Mouse (Mus musculus) liver, embryonic 16.5 days (tissue): Measurements from ENCODE around the gene Vmn2r85. TPM values are rescaled to one million over a fixed set of nuclear protein-coding genes. Genes with fewer than 3 reads are reported as not detected.
"Not testable (repeated sequence)": the region's sequence is repeated elsewhere in the genome, so short reads cannot be mapped to it uniquely, and the experiment has no call there.

Experiments
- ATAC-seq: fragments of 200-750 bp; cut with Nextera tagmentation; 2 replicates; pipeline ENCODE4 v1.8.0; 2017; ENCODE audit warnings: low read depth, mild to moderate bottlenecking, moderate number of reproducible peaks, moderate library complexity
- H3K27ac ChIP-seq: fragments of 300-500 bp; sonication (generic); 2 replicates; pipeline ENCODE4 v1.5.1; 2014; ENCODE audit warnings: mild to moderate bottlenecking, low read length
- H3K27me3 ChIP-seq: fragments of 300-500 bp; sonication (generic); 2 replicates; pipeline ENCODE4 v1.6.1; 2014; ENCODE audit warnings: low read depth, low read length, mixed read lengths; ENCODE audit not compliant: control insufficient read depth, insufficient read depth
- H3K36me3 ChIP-seq: fragments of 300-500 bp; sonication (generic); 2 replicates; pipeline ENCODE4 v1.6.1; 2014; ENCODE audit warnings: mild to moderate bottlenecking; ENCODE audit not compliant: control insufficient read depth, insufficient read depth
- H3K4me1 ChIP-seq: fragments of 300-500 bp; sonication (generic); 2 replicates; pipeline ENCODE4 v1.6.1; 2014; ENCODE audit warnings: low read depth, low read length, mixed read lengths; ENCODE audit not compliant: control insufficient read depth
- H3K4me2 ChIP-seq: fragments of 300-500 bp; sonication (generic); 2 replicates; pipeline ENCODE4 v1.6.1; 2014; ENCODE audit warnings: low read depth, low read length, mixed read lengths
- H3K4me3 ChIP-seq: fragments of 300-500 bp; sonication (generic); 2 replicates; pipeline ENCODE4 v1.5.1; 2014; ENCODE audit warnings: low read depth, mild to moderate bottlenecking, low read length
- H3K9ac ChIP-seq: fragments of 300-500 bp; sonication (generic); 2 replicates; pipeline ENCODE4 v1.6.1; 2014; ENCODE audit warnings: low read depth, low read length
- H3K9me3 ChIP-seq: fragments of 300-500 bp; sonication (generic); replicated peaks from 2 replicates; pipeline ENCODE4 v1.6.1; 2016; ENCODE audit warnings: low read length; ENCODE audit not compliant: control insufficient read depth
- WGBS: fragments of 180-500 bp; shearing (Covaris S2); extraction: QIAGEN DNeasy Blood & Tissue Kit; methylation state at CpG from one replicate; pipeline ENCODE4 v1.1.7; 2014; ENCODE audit not compliant: insufficient replicate concordance; 5-methylcytosine and 5-hydroxymethylcytosine counted together
- polyA plus RNA-seq: library from polyadenylated mRNA; unstranded; fragments of >200 nt; fragmentation: Nextera tagmentation; extraction: Ambion mirVana; gene quantifications from 2 replicates; pipeline ENCODE4 v1.2.1, GENCODE M21; 2015

Vmn2r85 gene
- polyA plus RNA-seq, 1 experiment from 2014 or later: not detected

DNA sequence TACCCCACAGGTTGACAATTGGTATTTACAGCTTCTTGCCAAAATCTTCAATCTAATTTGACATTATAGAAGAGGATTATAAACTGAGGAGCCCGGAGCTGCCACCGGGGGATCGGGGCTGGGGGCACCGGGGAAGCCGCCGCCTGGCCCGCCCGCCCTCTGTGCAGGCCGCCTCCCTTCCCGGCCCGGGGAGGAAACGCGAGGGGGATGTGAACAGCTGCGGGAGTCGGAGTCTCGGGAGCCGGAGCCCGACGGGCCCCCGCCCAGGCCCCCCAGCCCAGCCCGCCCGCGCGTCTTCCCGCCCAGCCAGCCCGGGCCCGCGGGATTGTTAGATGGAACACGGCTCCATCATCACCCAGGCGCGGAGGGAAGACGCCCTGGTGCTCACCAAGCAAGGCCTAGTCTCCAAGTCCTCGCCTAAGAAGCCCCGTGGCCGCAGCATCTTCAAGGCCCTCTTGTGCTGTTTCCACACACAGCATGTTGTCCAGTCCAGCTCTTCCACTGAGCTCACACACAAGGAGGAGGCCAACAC is 17.3 kb downstream of the Vmn2r85 start:
- not testable (repeated sequence) for H3K36me3 ChIP-seq, H3K27me3 ChIP-seq, H3K4me2 ChIP-seq, H3K9ac ChIP-seq, H3K4me3 ChIP-seq, H3K4me1 ChIP-seq, H3K27ac ChIP-seq, H3K9me3 ChIP-seq
- 51% methylated on average over 20 of the region's 35 CpGs for WGBS
- ATAC-seq: peak; percentile 59

DNA sequence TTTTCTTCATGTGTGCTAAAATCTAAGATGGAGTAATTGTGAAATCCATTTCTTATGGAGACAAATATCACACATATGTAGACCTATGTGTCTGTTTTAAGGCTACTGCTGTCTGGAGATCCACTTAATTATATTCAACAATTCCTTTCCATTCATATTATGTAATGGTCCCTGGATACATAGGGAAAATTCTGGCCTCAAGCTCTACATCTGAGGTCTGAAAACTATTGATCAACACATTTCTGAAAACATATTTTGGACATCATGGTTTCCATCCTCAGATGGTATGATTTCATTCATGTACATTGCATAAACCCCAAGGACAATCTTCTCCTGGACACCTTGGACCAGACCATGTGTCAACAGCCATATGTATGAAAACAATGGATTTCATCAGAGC is 35.3 kb downstream of the Vmn2r85 start, which contains the start of gene Vmn2r84:
TSS of gene Vmn2r84 (minus strand) at position 101 of the 400 bp plus-strand sequence.
- no peaks in the 10 kb centered on the region for H3K4me1 ChIP-seq
- no peaks in the 10 kb centered on the region for H3K36me3 ChIP-seq
- no peak for ATAC-seq
- no peak within 1 kb of the TSS for H3K27ac ChIP-seq
- H3K27me3 ChIP-seq: no peaks in the 10 kb centered on the region
- no peak within 1 kb of the TSS for H3K9ac ChIP-seq
- no peak within 1 kb of the TSS for H3K4me3 ChIP-seq
- no peak within 1 kb of the TSS for H3K4me2 ChIP-seq
- H3K9me3 ChIP-seq: no peaks in the 10 kb centered on the region

DNA sequence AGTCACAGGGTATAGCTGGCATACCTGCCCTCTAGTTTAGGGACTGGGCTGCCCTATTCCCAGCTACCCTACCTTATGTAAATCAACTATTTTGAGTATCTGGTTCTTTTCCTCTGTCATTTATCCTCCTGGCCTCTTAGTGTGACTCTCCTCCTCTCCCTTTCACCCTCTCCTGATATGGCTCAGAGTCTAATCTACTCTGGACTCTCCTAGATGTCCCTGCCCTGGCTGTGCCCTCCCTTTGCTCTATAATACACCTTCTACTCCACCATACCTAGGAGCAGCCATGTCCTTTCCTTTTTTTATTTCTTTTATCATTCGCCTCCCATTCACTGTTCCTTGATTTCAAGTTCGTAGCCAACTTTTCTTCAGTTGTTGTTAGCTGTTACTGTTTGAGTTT is 54.4 kb downstream of the Vmn2r85 start:
- no peaks in the 10 kb centered on the region for H3K9me3 ChIP-seq
- H3K9ac ChIP-seq: no peak overlapping the region
- 66% methylated on average over 2 of the region's 2 CpGs for WGBS
- no peaks in the 10 kb centered on the region for H3K4me1 ChIP-seq
- H3K27ac ChIP-seq: no peak overlapping the region
- no peaks in the 10 kb centered on the region for H3K36me3 ChIP-seq
- no peak overlapping the region for H3K4me2 ChIP-seq
- no peaks in the 10 kb centered on the region for H3K27me3 ChIP-seq
- H3K4me3 ChIP-seq: no peak overlapping the region
- no peak for ATAC-seq

DNA sequence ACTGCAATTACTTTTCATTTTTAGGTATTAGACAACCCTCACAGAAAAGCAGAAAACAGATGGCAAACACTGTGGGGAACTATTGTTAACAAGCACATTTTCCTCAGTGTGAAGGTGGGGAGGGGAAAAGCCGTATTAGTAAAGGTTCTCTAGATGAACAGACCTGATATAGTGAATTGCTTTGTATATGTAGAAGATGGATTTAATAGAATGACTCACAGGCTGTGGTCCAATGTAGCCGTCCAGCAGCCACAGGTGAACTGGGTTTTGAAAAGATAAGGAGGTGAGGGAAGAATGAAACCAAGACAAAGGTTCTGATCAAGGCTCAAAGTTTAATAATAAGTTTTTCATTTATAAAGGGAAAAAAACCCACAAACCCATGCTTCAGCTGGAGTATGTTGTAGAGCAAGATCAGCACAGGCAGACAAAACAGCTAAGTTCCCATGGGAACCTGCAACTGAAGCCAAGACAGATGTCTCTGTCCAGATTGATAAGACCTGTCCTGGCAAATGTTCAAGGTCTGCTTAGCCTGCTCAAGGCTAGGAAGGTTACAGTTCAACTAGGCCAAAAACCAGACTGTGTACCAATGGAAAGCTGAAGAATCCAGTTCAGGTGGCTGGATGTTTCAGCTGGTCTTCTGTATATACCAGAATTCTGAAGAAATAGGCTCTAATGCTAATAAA is 56.9 kb downstream of the Vmn2r85 start:
- WGBS: 29% methylated on average over 2 of the region's 2 CpGs
- H3K9ac ChIP-seq: no peak overlapping the region
- ATAC-seq: peak; percentile 66

DNA sequence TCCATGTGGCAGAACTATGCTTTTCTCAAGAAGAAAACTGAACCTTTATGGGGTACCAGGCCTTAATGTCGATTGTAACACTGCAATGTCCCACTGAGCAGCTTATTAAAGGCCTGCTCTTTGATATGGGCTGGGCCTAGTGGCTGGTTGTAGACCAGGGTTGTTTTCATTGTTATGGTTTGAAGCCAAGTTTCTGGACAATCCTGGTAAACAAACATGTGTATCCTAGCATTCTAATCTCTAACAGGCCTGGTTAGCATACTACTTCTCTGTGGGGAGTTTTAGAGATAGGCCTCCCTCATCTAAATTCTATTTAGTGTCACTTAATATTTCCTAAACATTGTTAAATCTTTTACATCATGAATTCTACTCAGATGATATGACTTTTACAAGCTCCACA is 57.9 kb downstream of the Vmn2r85 start:
- ATAC-seq: no peak
- Histone ChIP-seq H3K4me2 (no peak overlapping the region), H3K36me3 (no peaks in the 10 kb centered on the region), H3K4me3 (no peak overlapping the region), H3K27me3 (no peaks in the 10 kb centered on the region), H3K9me3 (no peaks in the 10 kb centered on the region), H3K9ac (no peak overlapping the region), H3K4me1 (no peaks in the 10 kb centered on the region), H3K27ac (no peak overlapping the region)
- WGBS: 57% methylated on average over 1 of the region's 1 CpGs

More for the DNA sequence above, 56.9 kb downstream of the Vmn2r85 start:
- Histone ChIP-seq H3K27ac (no peak overlapping the region), H3K27me3 (no peaks in the 10 kb centered on the region), H3K36me3 (no peaks in the 10 kb centered on the region), H3K4me2 (no peak overlapping the region), H3K4me1 (no peaks in the 10 kb centered on the region), H3K9me3 (no peaks in the 10 kb centered on the region), H3K4me3 (no peak overlapping the region)

DNA sequence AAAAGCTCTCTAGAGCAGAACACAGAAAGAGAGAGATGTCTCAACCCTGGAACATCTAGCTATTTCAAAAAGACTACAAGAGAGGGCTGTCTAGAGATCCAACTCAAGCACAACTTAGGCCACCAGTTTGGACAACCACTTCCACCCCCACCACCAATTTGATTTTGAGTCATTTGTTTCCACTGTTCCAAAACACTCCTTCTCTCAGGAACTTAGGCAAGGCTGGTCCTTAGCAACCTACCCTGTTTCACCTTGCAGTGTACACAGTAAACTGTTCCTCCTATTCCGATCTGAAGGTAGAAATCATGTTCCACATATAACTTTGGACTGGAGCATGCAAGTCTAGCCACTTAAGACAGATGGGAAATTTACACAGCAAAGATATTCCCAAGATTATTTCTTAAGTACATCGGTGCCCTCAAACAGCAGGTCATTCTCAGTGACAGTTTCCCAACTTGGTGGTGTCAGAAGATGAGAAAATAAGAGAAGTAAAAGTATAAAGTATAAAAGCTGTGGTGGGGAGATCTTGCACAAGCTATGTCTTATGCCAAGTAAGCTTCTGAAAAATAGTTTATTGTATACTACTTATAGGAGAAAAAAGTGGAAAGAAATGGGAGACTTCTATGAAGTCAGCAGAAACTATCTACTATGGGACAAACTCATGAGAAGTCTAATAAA is 59.4 kb downstream of the Vmn2r85 start:
- H3K9ac ChIP-seq: no peak overlapping the region
- no peak overlapping the region for H3K4me3 ChIP-seq
- H3K9me3 ChIP-seq: no peaks in the 10 kb centered on the region
- no peak overlapping the region for H3K27ac ChIP-seq
- no peaks in the 10 kb centered on the region for H3K36me3 ChIP-seq
- H3K4me1 ChIP-seq: no peaks in the 10 kb centered on the region
- H3K27me3 ChIP-seq: no peaks in the 10 kb centered on the region
- 63% methylated on average over 2 of the region's 2 CpGs for WGBS
- ATAC-seq: no peak
- no peak overlapping the region for H3K4me2 ChIP-seq

DNA sequence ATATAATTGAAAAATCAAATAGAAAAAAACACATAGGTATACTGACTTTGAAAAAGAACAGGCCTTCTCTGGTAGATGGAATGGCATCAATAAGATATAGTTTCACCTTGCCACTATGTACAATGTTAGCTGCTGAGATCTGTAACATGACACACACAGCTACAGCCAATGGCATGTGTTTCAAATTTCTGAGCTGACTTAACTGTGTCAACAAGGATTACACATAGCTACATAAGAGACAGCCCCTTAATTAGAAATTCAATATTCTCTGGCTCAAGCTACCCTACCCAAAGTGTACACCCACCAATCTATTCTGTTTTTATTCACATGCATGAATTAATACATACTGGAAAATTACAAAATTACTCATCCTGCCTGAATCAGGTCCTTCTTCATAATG is 61.1 kb downstream of the Vmn2r85 start:
- no peaks in the 10 kb centered on the region for H3K27me3 ChIP-seq
- no peak overlapping the region for H3K27ac ChIP-seq
- ATAC-seq: no peak
- H3K4me3 ChIP-seq: no peak overlapping the region
- H3K4me1 ChIP-seq: no peaks in the 10 kb centered on the region
- H3K4me2 ChIP-seq: no peak overlapping the region
- no peaks in the 10 kb centered on the region for H3K36me3 ChIP-seq
- H3K9me3 ChIP-seq: no peaks in the 10 kb centered on the region
- no peak overlapping the region for H3K9ac ChIP-seq

DNA sequence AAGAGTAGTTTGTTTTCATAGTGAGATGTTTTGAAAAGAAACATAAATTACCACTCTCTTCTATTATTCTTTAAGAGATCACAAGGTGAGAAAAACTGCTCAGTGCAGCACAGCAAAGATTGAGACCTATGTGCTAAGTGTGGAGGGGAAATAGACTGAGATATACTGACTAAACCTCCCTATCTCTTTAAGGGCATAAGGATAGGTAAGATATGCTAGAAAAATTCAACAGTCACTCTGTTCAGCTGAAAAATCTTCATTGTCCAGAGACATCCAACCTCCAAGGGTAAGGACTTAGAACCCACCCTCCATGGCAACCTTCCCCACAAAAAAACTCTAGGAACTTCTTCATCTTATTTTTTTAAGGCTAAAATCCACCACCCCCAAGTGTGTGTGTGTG is 64.7 kb downstream of the Vmn2r85 start:
- H3K9ac ChIP-seq: no peak overlapping the region
- no peak overlapping the region for H3K4me3 ChIP-seq
- no peak overlapping the region for H3K4me2 ChIP-seq
- no peaks in the 10 kb centered on the region for H3K9me3 ChIP-seq
- H3K4me1 ChIP-seq: no peaks in the 10 kb centered on the region
- no peaks in the 10 kb centered on the region for H3K36me3 ChIP-seq
- H3K27me3 ChIP-seq: no peaks in the 10 kb centered on the region
- H3K27ac ChIP-seq: no peak overlapping the region
- ATAC-seq: no peak
